Mouse (Mus musculus) olfactory bulb, adult 2 months (tissue): Measurements from ENCODE around the gene Hoxa5.

Source experiments
- CTCF ChIP-seq: fragments of 200-500 bp; IDR thresholded peaks from 2 replicates; pipeline ENCODE4 v1.5.1; 2012; ENCODE audit warnings: low read depth, mild to moderate bottlenecking, low read length, moderate library complexity; ENCODE audit not compliant: insufficient read depth
- POLR2A ChIP-seq: fragments of 200-500 bp; IDR thresholded peaks from 2 replicates; pipeline ENCODE4 v1.6.1; 2012; ENCODE audit warnings: mild to moderate bottlenecking, low read depth, low read length, moderate library complexity; ENCODE audit not compliant: insufficient read depth

DNA sequence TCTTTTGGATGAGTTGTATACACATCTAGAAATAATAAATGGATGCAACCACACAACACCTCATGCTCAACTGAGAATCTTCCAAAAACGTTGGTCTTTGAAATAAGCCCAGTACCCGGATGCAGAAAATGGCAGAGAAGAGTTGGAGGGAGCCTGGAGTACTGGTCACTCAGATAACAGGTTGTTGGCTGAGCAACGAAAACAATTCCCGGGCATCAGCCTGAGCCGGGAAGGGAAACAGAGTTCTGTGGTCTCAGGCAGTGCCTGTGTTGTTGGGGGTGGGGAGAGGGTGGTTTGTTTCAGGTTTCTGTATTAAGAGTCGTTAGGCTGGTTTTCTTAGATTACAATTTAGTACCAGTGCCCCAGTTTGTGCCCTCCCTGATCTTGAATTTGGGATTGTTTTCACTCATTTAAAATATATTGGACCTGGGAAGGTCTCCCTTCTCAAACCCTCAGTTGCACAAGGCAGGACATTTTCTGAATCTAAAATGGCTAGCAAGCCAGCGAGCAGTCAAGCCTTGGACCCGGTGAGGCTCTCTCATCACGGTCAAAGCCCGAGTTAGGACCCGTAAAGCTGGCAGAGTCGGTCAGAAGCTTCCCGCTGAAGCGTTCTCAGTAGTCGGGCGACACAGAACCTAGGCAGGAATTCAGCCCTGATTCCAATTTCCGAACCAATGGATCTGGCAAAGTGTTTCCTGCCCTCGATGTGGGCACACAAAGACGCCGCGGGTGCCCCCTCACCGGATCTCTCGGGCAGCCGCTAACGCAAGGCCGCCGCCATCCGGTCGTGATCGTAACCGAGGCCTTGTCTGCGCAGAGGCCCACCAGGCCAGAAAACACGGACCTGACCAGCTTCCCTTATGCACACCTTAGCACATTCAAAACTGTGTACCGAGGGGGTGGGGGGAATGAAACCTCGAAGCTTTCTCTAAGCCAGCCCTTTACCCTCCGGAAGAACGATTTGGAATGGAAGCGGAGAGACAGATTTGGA lies 24.4 kb upstream of the Hoxa5 start:
- TF ChIP-seq POLR2A (no peak), CTCF (no peak)
